Mouse (Mus musculus) olfactory bulb, adult 2 months (tissue): ENCODE measurements around the gene Hcfc2.

Experiments used
- CTCF ChIP-seq: fragments of 200-500 bp; IDR thresholded peaks from 2 replicates; pipeline ENCODE4 v1.5.1; 2012; ENCODE audit warnings: low read depth, mild to moderate bottlenecking, low read length, moderate library complexity; ENCODE audit not compliant: insufficient read depth
- POLR2A ChIP-seq: fragments of 200-500 bp; IDR thresholded peaks from 2 replicates; pipeline ENCODE4 v1.6.1; 2012; ENCODE audit warnings: mild to moderate bottlenecking, low read depth, low read length, moderate library complexity; ENCODE audit not compliant: insufficient read depth

DNA sequence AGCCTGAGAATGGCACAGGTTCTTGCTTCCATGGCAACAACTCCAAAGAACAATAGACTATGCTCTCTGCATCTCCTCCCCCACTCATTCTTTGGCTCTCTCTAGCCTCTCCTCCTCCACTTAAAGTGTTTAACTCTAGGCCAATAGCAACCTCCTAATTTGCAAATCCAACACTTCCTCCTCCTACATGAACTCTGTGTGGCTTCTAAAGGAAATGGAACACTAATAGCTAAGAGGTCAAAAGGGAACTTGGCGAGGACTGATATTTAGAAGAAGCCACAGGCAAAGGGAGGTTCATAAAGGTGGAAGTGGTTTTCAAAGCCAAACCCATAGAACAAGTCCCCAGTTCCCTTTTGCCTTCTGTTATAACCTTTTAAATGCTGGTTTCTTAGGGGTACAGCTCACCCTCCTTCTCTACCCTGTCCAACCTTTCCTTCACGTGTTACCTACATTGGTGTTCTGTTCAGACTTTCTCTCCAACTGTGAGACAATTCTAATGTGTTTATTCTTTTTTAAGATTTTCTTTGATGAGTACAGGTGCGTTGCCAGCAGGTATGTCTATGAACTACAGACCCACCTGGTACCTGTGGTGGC lies 1.4 kb downstream of the Hcfc2 start:
- TF ChIP-seq POLR2A: no peak
- no peak for TF ChIP-seq CTCF
